ENCODE assay signal across 8 mouse cellular contexts in the genomic region with DNA sequence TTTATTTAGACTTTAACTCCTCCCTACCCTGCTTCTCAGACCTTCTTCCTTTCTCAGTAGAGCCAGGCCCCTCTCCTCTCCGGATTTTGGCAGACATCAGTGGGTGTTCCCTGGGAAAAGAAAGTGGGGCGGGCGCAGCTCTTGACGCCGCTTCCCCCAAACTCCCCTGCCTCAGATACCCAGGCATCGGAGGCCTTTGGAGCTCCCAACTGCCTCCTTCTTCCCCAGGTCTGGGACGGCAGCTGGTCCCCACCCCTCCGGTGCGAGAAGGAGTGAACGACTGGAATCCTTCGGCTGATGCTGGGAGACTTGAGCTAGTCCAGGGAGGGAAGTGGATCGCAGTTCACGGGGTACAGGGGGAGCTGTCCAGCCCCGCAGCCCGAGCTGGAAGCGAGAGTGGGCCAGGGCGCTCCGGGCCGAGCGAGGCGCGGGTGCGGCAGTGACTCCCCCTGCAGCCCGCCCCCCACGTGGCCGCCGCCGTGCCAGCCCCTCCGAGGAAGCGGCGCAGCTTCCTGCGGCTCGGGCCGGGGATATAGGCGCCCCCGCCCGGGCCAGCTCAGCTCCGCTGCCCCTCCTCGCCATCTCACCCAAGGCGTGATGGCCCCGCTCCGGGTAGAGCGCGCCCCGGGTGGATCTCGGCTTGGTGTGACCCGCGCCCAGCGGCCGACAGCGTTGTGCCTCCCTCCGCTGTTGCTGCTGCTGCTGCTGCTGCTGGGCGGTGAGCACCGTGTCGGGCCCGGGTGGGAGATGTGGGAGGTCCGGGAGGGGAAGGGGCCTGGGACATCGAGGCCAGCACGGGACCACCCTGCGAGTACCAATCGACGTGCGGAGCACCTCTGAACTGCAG. TPM values are rescaled to one million over a fixed set of nuclear protein-coding genes. Genes with fewer than 3 reads are reported as not detected.
DNase-seq lines count a peak whose midpoint lies in the region; ATAC-seq lines count a peak whose summit lies in the region.

A gene (plus strand): TSS at position 174 of the 847 bp plus-strand sequence.

- H3K4me1 ChIP-seq in kidney, embryonic 14.5 days (ENCODE audit: control insufficient read depth, insufficient read depth, low read length) = peaks cover 23% of the 10 kb centered on the region
- peaks cover 39% of the 10 kb centered on the region for H3K4me1 ChIP-seq in liver, embryonic 13.5 days (replicated peaks)

- WGBS in kidney, embryonic 14.5 days = 1% methylated on average over 58 of the region's 63 CpGs
- WGBS in liver, embryonic 13.5 days (ENCODE audit: insufficient replicate concordance) = 2% methylated on average over 59 of the region's 63 CpGs

- H3K9me3 ChIP-seq in kidney, embryonic 14.5 days (ENCODE audit: control insufficient read depth, low read length) = no peaks in the 10 kb centered on the region
- no peaks in the 10 kb centered on the region for H3K9me3 ChIP-seq in liver, embryonic 13.5 days (replicated peaks)

- H3K27me3 ChIP-seq in kidney, embryonic 14.5 days (ENCODE audit: control insufficient read depth, insufficient read depth, low read length) = no peaks in the 10 kb centered on the region
- peaks cover 72% of the 10 kb centered on the region for H3K27me3 ChIP-seq in liver, embryonic 13.5 days

- H3K36me3 ChIP-seq in kidney, embryonic 14.5 days (ENCODE audit: control insufficient read depth, insufficient read depth, low read length) = no peaks in the 10 kb centered on the region
- H3K36me3 ChIP-seq in liver, embryonic 13.5 days = no peaks in the 10 kb centered on the region

- peak; percentile 32 for DNase-seq in right cerebral cortex, adult 18-20 months
- DNase-seq in right cerebral cortex, adult 2 months (ENCODE audit: low spot score in 2 of 2) = no peak
- peak; percentile 65 for DNase-seq in embryo, embryonic 9.5 days (ENCODE audit: extremely low spot score)
- peak; percentile 72 to 80 for DNase-seq in heart, adult 9 months (ENCODE audit: low spot score in 2 of 2)
- DNase-seq in liver, embryonic 13.5 days = no peak
- DNase-seq in neural tube, embryonic 10.5 days (ENCODE audit: extremely low spot score, low spot score) = peak; percentile 72

- peak within 1 kb of the TSS; percentile 93 for H3K4me2 ChIP-seq in kidney, embryonic 14.5 days (replicated peaks; ENCODE audit: low read depth, low read length)
- H3K4me2 ChIP-seq in liver, embryonic 13.5 days = peak within 1 kb of the TSS; percentile 69

- peak; percentile 76 for ATAC-seq in kidney, embryonic 14.5 days (ENCODE audit: low FRiP score, low TSS enrichment)
- no peak for ATAC-seq in liver, embryonic 13.5 days (ENCODE audit: low read depth)
- no peak for ATAC-seq in monocyte, adult 5-6 weeks (replicated peaks; ENCODE audit: insufficient number of reproducible peaks, low FRiP score, low TSS enrichment, poor library complexity, severe bottlenecking)

- peak within 1 kb of the TSS; percentile 84 for H3K9ac ChIP-seq in kidney, embryonic 14.5 days (ENCODE audit: low read depth, low read length)
- peak within 1 kb of the TSS; percentile 54 for H3K9ac ChIP-seq in liver, embryonic 13.5 days

- H3K27ac ChIP-seq in kidney, embryonic 14.5 days (ENCODE audit: low read depth, low read length) = peak within 1 kb of the TSS; percentile 90
- no peak within 1 kb of the TSS; the same call in none of the 2 replicates for H3K27ac ChIP-seq in liver, embryonic 13.5 days

- peak within 1 kb of the TSS; percentile 74 for H3K4me3 ChIP-seq in kidney, embryonic 14.5 days (ENCODE audit: low read length)
- peak within 1 kb of the TSS; percentile 55 for H3K4me3 ChIP-seq in liver, embryonic 13.5 days (replicated peaks)

RNA-seq across cellular contexts. Expression of the gene that starts here (rescaled TPM):
- polyA plus RNA-seq in kidney, embryonic 14.5 days (2014; fragmentation: Nextera tagmentation; extraction: Ambion mirVana) = 248 and 275 TPM in 2 replicates
- polyA plus RNA-seq in liver, embryonic 13.5 days (2015; fragmentation: Nextera tagmentation; extraction: Ambion mirVana) = 23.4 and 25.4 TPM in 2 replicates
- total RNA-seq in monocyte, adult 5-6 weeks (2017) = not detected in 3 replicates

Comparison
In these comparisons a context has a peak if more than half of its experiments do, and no peak if none do; other contexts are left out.
1. DNase-seq: peak in right cerebral cortex, adult 18-20 months (single experiment), embryo, embryonic 9.5 days (single experiment), heart, adult 9 months (2 of 2) and neural tube, embryonic 10.5 days (single experiment); none in right cerebral cortex, adult 2 months (0 of 2) and liver, embryonic 13.5 days (single experiment).